Mouse (Mus musculus): ENCODE results near the gene Misp.

The Misp gene

DNA sequence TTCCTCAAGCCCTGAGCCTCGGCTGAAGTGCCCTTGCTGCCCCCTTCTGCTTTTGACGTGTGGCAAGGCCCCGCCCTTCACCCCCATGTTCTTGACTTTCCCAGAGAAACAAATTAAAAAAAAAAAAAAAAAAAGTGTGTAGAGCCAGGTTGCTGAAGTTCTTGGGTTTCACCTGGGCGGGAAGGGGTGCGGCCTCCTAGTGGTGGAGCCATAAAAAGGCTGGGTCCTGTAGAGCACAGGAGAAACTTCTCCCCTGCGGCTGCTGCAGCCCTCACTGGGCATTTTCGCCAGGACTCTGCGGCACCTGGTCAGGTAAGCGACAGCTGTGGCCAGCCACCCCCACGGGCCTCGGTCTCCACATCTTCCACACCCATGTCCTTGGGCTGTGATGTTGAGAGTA is at the start of gene Misp:
Gene Misp (plus strand): TSS at position 208 of the 400 bp plus-strand sequence.
- no peak for DNase-seq (ENCODE audit: low read depth, low spot score)

- DNase-seq (ENCODE audit: low read depth, low spot score) = no peak
Measured at GRCm38 (mm10) chr10:79772320-79772719, 48.5 kb upstream of the Misp start.

GRCm38 (mm10) chr10:79773208-79773607 is 47.6 kb upstream of the Misp start:
- DNase-seq (ENCODE audit: low read depth, low spot score) = no peak

- DNase-seq (ENCODE audit: low read depth, low spot score) = no peak
Measured at GRCm38 (mm10) chr10:79774486-79775279, 46.1 kb upstream of the Misp start.

- no peak for DNase-seq (ENCODE audit: low read depth, low spot score)
Measured at GRCm38 (mm10) chr10:79777103-79777531, 43.7 kb upstream of the Misp start, which contains the start of gene Fstl3. Fstl3 (plus strand) TSS chr10:79777272.

GRCm38 (mm10) chr10:79778006-79778405 is 42.8 kb upstream of the Misp start:
- DNase-seq (ENCODE audit: low read depth, low spot score) = no peak

DNA sequence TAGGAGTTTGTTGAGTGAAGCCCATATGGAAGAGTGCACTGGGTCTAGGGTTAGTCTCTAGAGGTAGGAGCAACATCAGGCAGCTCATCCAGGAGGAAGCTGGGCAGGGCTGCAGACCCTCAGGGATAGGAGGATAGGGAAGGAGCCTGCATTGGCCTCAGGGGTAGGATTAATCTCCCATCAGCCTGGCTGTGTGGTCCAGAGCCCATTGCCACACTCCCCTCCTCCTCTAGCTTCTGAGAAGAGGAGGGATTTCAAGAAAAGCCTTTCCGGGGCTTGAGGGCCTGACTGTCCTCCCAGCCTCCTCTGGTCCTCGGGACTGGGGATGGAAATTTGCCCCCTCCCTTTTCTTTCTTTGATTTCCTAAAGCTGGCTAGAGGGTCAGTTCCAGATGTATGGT is 41.6 kb upstream of the Misp start:
- no peak for DNase-seq (ENCODE audit: low read depth, low spot score)

GRCm38 (mm10) chr10:79779784-79780663 is 40.8 kb upstream of the Misp start:
- peak; percentile 96 for DNase-seq (ENCODE audit: low read depth, low spot score)

DNA sequence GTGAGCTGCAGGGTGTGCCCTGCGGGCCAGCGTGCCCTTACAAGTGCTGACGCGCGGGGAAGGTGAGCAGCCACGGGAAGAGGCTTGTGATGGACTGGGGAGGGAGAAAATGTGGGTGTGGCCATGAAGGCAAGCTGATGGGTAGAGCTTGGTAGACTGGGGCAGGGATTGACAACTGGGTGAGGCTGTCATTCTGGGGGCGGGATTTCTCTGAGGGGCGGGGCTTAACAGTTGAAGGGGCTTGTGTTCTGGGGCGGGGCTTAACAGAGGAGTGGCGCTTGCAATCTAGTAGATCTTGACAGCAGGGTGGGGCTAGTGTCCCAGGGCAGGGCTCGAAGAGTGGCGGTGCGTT is 40.1 kb upstream of the Misp start:
- peak; percentile 90 for DNase-seq (ENCODE audit: low read depth, low spot score)

- no peak for DNase-seq (ENCODE audit: low read depth, low spot score)
Measured at GRCm38 (mm10) chr10:79781139-79781538, 39.6 kb upstream of the Misp start.

- DNase-seq (ENCODE audit: low read depth, low spot score) = no peak
Measured at GRCm38 (mm10) chr10:79781956-79782355, 38.8 kb upstream of the Misp start.

GRCm38 (mm10) chr10:79783050-79783449 is 37.7 kb upstream of the Misp start:
- DNase-seq (ENCODE audit: low read depth, low spot score) = no peak

- no peak for DNase-seq (ENCODE audit: low read depth, low spot score)
Measured at GRCm38 (mm10) chr10:79783920-79784800, 36.6 kb upstream of the Misp start.

GRCm38 (mm10) chr10:79788386-79789158 is 32.2 kb upstream of the Misp start:
- no peak for DNase-seq (ENCODE audit: low read depth, low spot score)

DNA sequence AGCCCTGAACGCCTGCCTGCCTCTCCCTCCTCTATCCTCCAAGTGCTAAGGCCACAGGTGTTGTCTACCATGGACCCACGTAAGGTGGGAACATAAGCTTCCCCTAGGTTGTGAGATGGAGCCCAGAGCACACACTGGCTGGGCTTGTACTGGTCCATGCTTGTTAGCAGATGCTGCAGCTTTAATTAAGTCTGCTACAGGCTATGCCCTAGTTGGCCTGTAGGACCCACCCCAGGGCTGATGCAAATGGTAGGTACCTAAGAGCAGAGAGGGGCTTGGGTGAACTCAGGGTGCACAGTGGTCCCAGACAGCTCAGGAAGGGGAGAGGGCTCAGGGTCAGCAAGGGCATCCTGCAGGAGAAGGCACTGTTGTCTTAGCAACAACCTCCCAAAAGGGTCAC is 31.2 kb upstream of the Misp start:
- no peak for DNase-seq (ENCODE audit: low read depth, low spot score)

- DNase-seq (ENCODE audit: low read depth, low spot score) = no peak
Measured at GRCm38 (mm10) chr10:79790861-79791260, 29.9 kb upstream of the Misp start, which contains the start of gene Prss57. Prss57 (minus strand) TSS chr10:79790961.

- DNase-seq (ENCODE audit: low read depth, low spot score) = no peak
Measured at GRCm38 (mm10) chr10:79792339-79793040, 28.3 kb upstream of the Misp start.

DNA sequence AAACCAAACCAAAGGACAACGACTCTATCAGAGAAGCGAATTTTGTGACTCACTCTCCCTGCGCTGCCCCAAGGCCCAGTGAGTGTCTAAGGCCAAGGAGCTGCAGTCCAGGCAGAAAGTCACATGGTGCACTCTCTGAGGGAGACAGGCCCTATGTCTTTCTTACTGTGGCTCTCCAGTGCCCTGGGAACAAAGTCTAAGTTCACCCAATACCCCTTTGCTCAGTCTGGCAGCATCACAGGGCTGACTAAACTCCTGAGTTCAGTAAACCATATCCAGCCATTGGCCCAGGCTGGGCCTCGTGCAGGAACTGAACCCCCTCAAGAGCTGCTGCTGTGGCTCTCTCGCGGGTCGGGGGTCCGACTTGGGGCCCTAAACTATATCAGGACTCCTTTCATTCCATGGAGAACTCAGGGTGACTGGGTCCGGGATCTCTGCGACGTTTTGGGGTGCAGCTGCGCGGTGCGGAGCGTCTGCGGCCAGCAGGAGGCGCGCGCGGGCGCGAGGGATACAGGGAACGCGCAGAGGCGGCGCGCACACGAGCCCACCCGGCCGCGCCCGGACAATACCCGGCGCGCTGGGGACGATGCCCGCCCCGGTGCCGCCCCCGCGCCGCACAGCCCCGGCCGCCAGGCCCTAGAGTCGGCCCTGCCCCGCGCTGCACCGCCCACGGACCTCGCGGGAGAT is 27.6 kb upstream of the Misp start, which contains the start of gene Palm:
Gene Palm (plus strand): TSS at position 522 of the 687 bp plus-strand sequence.
- no peak for DNase-seq (ENCODE audit: low read depth, low spot score)

GRCm38 (mm10) chr10:79793738-79794490 is 26.9 kb upstream of the Misp start:
- DNase-seq (ENCODE audit: low read depth, low spot score) = peak; percentile 64

Measured in telencephalon, adult 2 months (tissue).